Mouse (Mus musculus) neural tube, embryonic 12.5 days (tissue): Measurements from ENCODE around the gene Ccm2. TPM values are rescaled to one million over a fixed set of nuclear protein-coding genes. Genes with fewer than 3 reads are reported as not detected.

Experiments used
- ATAC-seq: fragments of 200-750 bp; cut with Nextera tagmentation; 2 replicates; pipeline ENCODE4 v1.8.0; 2017; ENCODE audit warnings: low read depth, mild to moderate bottlenecking, moderate TSS enrichment, moderate library complexity; ENCODE audit not compliant: low FRiP score
- H3K27ac ChIP-seq: fragments of 300-500 bp; sonication (generic); 2 replicates; pipeline ENCODE4 v1.5.1; 2016
- H3K27me3 ChIP-seq: fragments of 300-500 bp; sonication (generic); replicated peaks from 2 replicates; pipeline ENCODE4 v1.6.1; 2016; ENCODE audit warnings: mild to moderate bottlenecking
- H3K36me3 ChIP-seq: fragments of 300-500 bp; sonication (generic); 2 replicates; pipeline ENCODE4 v1.6.1; 2016; ENCODE audit warnings: mild to moderate bottlenecking
- H3K4me1 ChIP-seq: fragments of 300-500 bp; sonication (generic); 2 replicates; pipeline ENCODE4 v1.6.1; 2016
- H3K4me2 ChIP-seq: fragments of 300-500 bp; sonication (generic); replicated peaks from 2 replicates; pipeline ENCODE4 v1.6.1; 2016; ENCODE audit warnings: mild to moderate bottlenecking
- H3K4me3 ChIP-seq: fragments of 300-500 bp; sonication (generic); 2 replicates; pipeline ENCODE4 v1.5.1; 2016
- H3K9ac ChIP-seq: fragments of 300-500 bp; sonication (generic); 2 replicates; pipeline ENCODE4 v1.6.1; 2016; ENCODE audit warnings: mild to moderate bottlenecking
- H3K9me3 ChIP-seq: fragments of 300-500 bp; sonication (generic); 2 replicates; pipeline ENCODE4 v1.6.1; 2016; ENCODE audit warnings: mild to moderate bottlenecking
- WGBS: fragments of 180-500 bp; shearing (Covaris S2); methylation state at CpG from one replicate; pipeline ENCODE4 v1.1.7; 2016; 5-methylcytosine and 5-hydroxymethylcytosine counted together
- polyA plus RNA-seq: library from polyadenylated mRNA; unstranded; fragments of >200 nt; fragmentation: Nextera tagmentation; extraction: Ambion mirVana; gene quantifications from 2 replicates; pipeline ENCODE4 v1.2.1, GENCODE M21; 2016

Gene Ccm2
- polyA plus RNA-seq, 1 experiment from 2014 or later, result 100 TPM

- Histone ChIP-seq H3K27ac (no peak overlapping the region), H3K4me1 (no peaks in the 10 kb centered on the region), H3K36me3 (peaks cover 79% of the 10 kb centered on the region), H3K4me3 (no peak overlapping the region), H3K27me3 (no peaks in the 10 kb centered on the region), H3K9me3 (no peaks in the 10 kb centered on the region), H3K4me2 (no peak overlapping the region), H3K9ac (no peak overlapping the region)
- ATAC-seq, result no peak
- WGBS, result 83% methylated on average over 10 of the region's 10 CpGs
These were observed 44.4 kb downstream of the Ccm2 start for GRCm38 (mm10) chr11:6590933-6591675.

GRCm38 (mm10) chr11:6593406-6593805 is 46.7 kb downstream of the Ccm2 start:
- no peak overlapping the region for H3K4me3 ChIP-seq
- WGBS, result 78% methylated on average over 11 of the region's 11 CpGs
- H3K9me3 ChIP-seq, result no peaks in the 10 kb centered on the region
- peaks cover 92% of the 10 kb centered on the region for H3K36me3 ChIP-seq
- H3K27ac ChIP-seq, result no peak overlapping the region
- no peak for ATAC-seq
- peaks cover 9% of the 10 kb centered on the region for H3K4me1 ChIP-seq
- H3K4me2 ChIP-seq, result no peak overlapping the region
- no peak overlapping the region for H3K9ac ChIP-seq
- H3K27me3 ChIP-seq, result no peaks in the 10 kb centered on the region

- peaks cover 82% of the 10 kb centered on the region for H3K36me3 ChIP-seq
- no peaks in the 10 kb centered on the region for H3K27me3 ChIP-seq
- no peaks in the 10 kb centered on the region for H3K9me3 ChIP-seq
- WGBS, result 90% methylated on average over 6 of the region's 6 CpGs
- peaks cover 24% of the 10 kb centered on the region for H3K4me1 ChIP-seq
- H3K4me3 ChIP-seq, result no peak overlapping the region
- ATAC-seq, result no peak
- H3K27ac ChIP-seq, result no peak overlapping the region
- H3K4me2 ChIP-seq, result no peak overlapping the region
- H3K9ac ChIP-seq, result no peak overlapping the region
These were observed 48.2 kb downstream of the Ccm2 start for GRCm38 (mm10) chr11:6594845-6595244.

- peaks cover 82% of the 10 kb centered on the region for H3K36me3 ChIP-seq
- no peak overlapping the region for H3K4me2 ChIP-seq
- H3K4me1 ChIP-seq, result peaks cover 29% of the 10 kb centered on the region
- H3K9ac ChIP-seq, result no peak overlapping the region
- H3K27ac ChIP-seq, result no peak overlapping the region
- 90% methylated on average over 5 of the region's 5 CpGs for WGBS
- no peak for ATAC-seq
- H3K27me3 ChIP-seq, result no peaks in the 10 kb centered on the region
- H3K4me3 ChIP-seq, result no peak overlapping the region
- no peaks in the 10 kb centered on the region for H3K9me3 ChIP-seq
These were observed 48.7 kb downstream of the Ccm2 start for GRCm38 (mm10) chr11:6595339-6595738.

GRCm38 (mm10) chr11:6596205-6596604 is 49.5 kb downstream of the Ccm2 start:
- no peak overlapping the region for H3K27ac ChIP-seq

GRCm38 (mm10) chr11:6596616-6597015 is 49.9 kb downstream of the Ccm2 start:
- no peak for ATAC-seq
- no peaks in the 10 kb centered on the region for H3K27me3 ChIP-seq
- peaks cover 29% of the 10 kb centered on the region for H3K4me1 ChIP-seq
- H3K9ac ChIP-seq, result no peak overlapping the region
- no peaks in the 10 kb centered on the region for H3K9me3 ChIP-seq
- no peak overlapping the region for H3K4me2 ChIP-seq
- peaks cover 80% of the 10 kb centered on the region for H3K36me3 ChIP-seq
- no peak overlapping the region for H3K27ac ChIP-seq
- 85% methylated on average over 3 of the region's 3 CpGs for WGBS
- H3K4me3 ChIP-seq, result no peak overlapping the region

More at GRCm38 (mm10) chr11:6596205-6596604, 49.5 kb downstream of the Ccm2 start:
- WGBS, result 97% methylated on average over 6 of the region's 6 CpGs
- ATAC-seq, result no peak
- H3K4me3 ChIP-seq, result no peak overlapping the region
- peaks cover 80% of the 10 kb centered on the region for H3K36me3 ChIP-seq
- no peaks in the 10 kb centered on the region for H3K27me3 ChIP-seq
- peaks cover 29% of the 10 kb centered on the region for H3K4me1 ChIP-seq
- H3K4me2 ChIP-seq, result no peak overlapping the region
- no peak overlapping the region for H3K9ac ChIP-seq
- no peaks in the 10 kb centered on the region for H3K9me3 ChIP-seq

GRCm38 (mm10) chr11:6597523-6597922 is 50.8 kb downstream of the Ccm2 start:
- ATAC-seq, result no peak
- 0 out of 2 replicates have a peak, but pooled peaks cover 2% of the 10 kb centered on the region for H3K27me3 ChIP-seq
- no peak overlapping the region for H3K9ac ChIP-seq
- H3K4me1 ChIP-seq, result peaks cover 34% of the 10 kb centered on the region
- H3K36me3 ChIP-seq, result peaks cover 82% of the 10 kb centered on the region
- no peak overlapping the region for H3K4me2 ChIP-seq
- H3K4me3 ChIP-seq, result no peak overlapping the region
- 0 out of 2 replicates have a peak overlapping the region, but pooled peaks have one; percentile 27 for H3K27ac ChIP-seq
- WGBS, result 73% methylated on average over 7 of the region's 7 CpGs
- no peaks in the 10 kb centered on the region for H3K9me3 ChIP-seq

GRCm38 (mm10) chr11:6598191-6598889 is 51.7 kb downstream of the Ccm2 start:
- peak overlapping the region; percentile 27; the same call in 1 of the 2 replicates for H3K27ac ChIP-seq
- WGBS, result 57% methylated on average over 19 of the region's 19 CpGs
- H3K27me3 ChIP-seq, result 0 out of 2 replicates have a peak, but pooled peaks cover 3% of the 10 kb centered on the region
- peak overlapping the region; percentile 14; the same call in 1 of the 2 replicates for H3K4me3 ChIP-seq
- peaks cover 76% of the 10 kb centered on the region for H3K36me3 ChIP-seq
- peaks cover 42% of the 10 kb centered on the region for H3K4me1 ChIP-seq
- ATAC-seq, result peak; percentile 15
- peak overlapping the region; percentile 51 for H3K9ac ChIP-seq
- peak overlapping the region; percentile 54 for H3K4me2 ChIP-seq
- no peaks in the 10 kb centered on the region for H3K9me3 ChIP-seq

- WGBS, result 17% methylated on average over 26 of the region's 27 CpGs
- Histone ChIP-seq H3K9ac (peak overlapping the region; percentile 51), H3K9me3 (no peaks in the 10 kb centered on the region), H3K36me3 (peaks cover 68% of the 10 kb centered on the region), H3K4me3 (peak overlapping the region; percentile 14), H3K27me3 (0 out of 2 replicates have a peak, but pooled peaks cover 3% of the 10 kb centered on the region), H3K4me1 (peaks cover 50% of the 10 kb centered on the region), H3K4me2 (peak overlapping the region; percentile 54), H3K27ac (peak overlapping the region; percentile 74)
- peak; percentile 56 for ATAC-seq
These were observed 52.5 kb downstream of the Ccm2 start for GRCm38 (mm10) chr11:6599011-6599681.

- WGBS, result 76% methylated on average over 6 of the region's 6 CpGs
- 0 out of 2 replicates have a peak, but pooled peaks cover 3% of the 10 kb centered on the region for H3K27me3 ChIP-seq
- peak; percentile 4; the same call in 1 of the 2 replicates for ATAC-seq
- peak overlapping the region; percentile 54 for H3K4me2 ChIP-seq
- H3K36me3 ChIP-seq, result peaks cover 61% of the 10 kb centered on the region
- H3K4me1 ChIP-seq, result peaks cover 57% of the 10 kb centered on the region
- H3K9ac ChIP-seq, result peak overlapping the region; percentile 51
- no peaks in the 10 kb centered on the region for H3K9me3 ChIP-seq
- H3K27ac ChIP-seq, result peak overlapping the region; percentile 74; the same call in 1 of the 2 replicates
- no peak overlapping the region for H3K4me3 ChIP-seq
These were observed 53.1 kb downstream of the Ccm2 start for GRCm38 (mm10) chr11:6599831-6600230.

- H3K36me3 ChIP-seq, result peaks cover 55% of the 10 kb centered on the region
- ATAC-seq, result no peak
- H3K27ac ChIP-seq, result no peak overlapping the region
- 86% methylated on average over 8 of the region's 8 CpGs for WGBS
- H3K9ac ChIP-seq, result peak overlapping the region; percentile 51; the same call in 1 of the 2 replicates
- 0 out of 2 replicates have a peak, but pooled peaks cover 3% of the 10 kb centered on the region for H3K27me3 ChIP-seq
- H3K9me3 ChIP-seq, result no peaks in the 10 kb centered on the region
- H3K4me1 ChIP-seq, result peaks cover 62% of the 10 kb centered on the region
- H3K4me2 ChIP-seq, result 0 out of 2 replicates have a peak overlapping the region, but pooled peaks have one; percentile 54
- no peak overlapping the region for H3K4me3 ChIP-seq
These were observed 53.7 kb downstream of the Ccm2 start for GRCm38 (mm10) chr11:6600284-6600944.
